10 mouse cellular contexts compared by ENCODE assay signal in the genomic region with DNA sequence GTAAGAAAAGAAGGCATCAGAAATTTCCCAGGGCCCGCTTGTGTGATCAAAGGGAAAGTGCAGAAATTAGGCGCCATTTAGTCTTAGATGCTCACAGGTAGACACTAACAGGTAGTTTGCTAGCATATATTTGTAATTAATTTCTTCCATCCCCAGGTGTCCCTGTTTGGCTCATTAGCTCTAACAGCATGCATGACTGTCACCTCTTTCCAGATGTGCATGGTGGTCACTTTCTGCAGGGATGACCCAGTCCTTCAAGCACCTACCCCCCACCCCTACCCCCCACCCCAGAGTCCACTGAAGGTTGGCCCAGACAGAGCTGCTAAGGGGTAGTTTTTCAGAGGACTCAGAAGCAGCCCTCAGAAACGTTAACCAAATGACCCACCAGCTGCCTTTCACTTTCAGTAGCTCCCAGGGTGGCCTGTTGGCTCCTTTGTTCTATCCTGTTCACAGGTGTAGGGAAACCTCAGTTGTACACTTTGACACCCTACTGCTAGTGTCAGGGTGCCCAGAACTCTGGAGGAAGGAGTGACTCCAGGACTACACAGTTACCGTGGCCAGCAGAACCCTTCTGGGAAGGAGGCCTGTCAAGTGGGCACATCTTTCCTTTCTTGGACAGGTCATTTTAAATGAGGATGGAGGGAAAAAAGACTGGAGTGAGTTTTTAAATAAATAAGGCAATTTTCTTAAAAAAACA. TPM values are rescaled to one million over a fixed set of nuclear protein-coding genes. Genes with fewer than 3 reads are reported as not detected.
A peak's percentile ranks its signal among the peaks of the same experiment; 100 is the strongest.
DNase-seq lines count a peak whose midpoint lies in the region; ATAC-seq and TF ChIP-seq lines count a peak whose summit lies in the region.
"Had no signal": no experiment of that assay in that cellular context is flagged by ENCODE, and none has a peak within 500 bp of the region (broad histone marks: within the 10 kb centered on the region; RNA-seq: fewer than 3 reads in every experiment).

No protein-coding gene starts in this region.

- H3K4me3 ChIP-seq in gastrocnemius, adult 2 months: peak overlapping the region; percentile 63
- no peak overlapping the region; the same call in 1 of the 2 replicates for H3K4me3 ChIP-seq in neural tube, embryonic 11.5 days (ENCODE audit: low read depth, low read length)
- H3K4me3 ChIP-seq in liver, embryonic 14.5 days (ENCODE audit: insufficient read depth in 1 of 2, low read depth in 2 of 2, low read length in 2 of 2): no peak overlapping the region
- H3K4me3 ChIP-seq in thymus, adult 2 months (ENCODE audit: control insufficient read depth, insufficient read depth, low read length): no peak overlapping the region

- H3K27me3 ChIP-seq in neural tube, embryonic 11.5 days (ENCODE audit: control insufficient read depth, insufficient read depth, low read length): peaks cover 5% of the 10 kb centered on the region; the same call in 1 of the 2 replicates
- H3K27me3 ChIP-seq in liver, embryonic 14.5 days (ENCODE audit: control insufficient read depth, insufficient read depth, low read length): no peaks in the 10 kb centered on the region
- H3K27me3 ChIP-seq in thymus, adult 2 months (ENCODE audit: control insufficient read depth, insufficient read depth, low read length): no peaks in the 10 kb centered on the region; the same call in 1 of the 2 replicates

- intact Hi-C loops in gastrocnemius, adult 2 months (cut with DNase I): no loop called here

- H3K27ac ChIP-seq in gastrocnemius, adult 2 months: no peak overlapping the region
- H3K27ac ChIP-seq in neural tube, embryonic 11.5 days (ENCODE audit: low read depth, low read length): no peak overlapping the region
- no peak overlapping the region for H3K27ac ChIP-seq in liver, embryonic 14.5 days
- H3K27ac ChIP-seq in thymus, adult 2 months (ENCODE audit: control insufficient read depth, insufficient read depth, low read length): no peak overlapping the region

- no peaks in the 10 kb centered on the region for H3K9me3 ChIP-seq in neural tube, embryonic 11.5 days (ENCODE audit: control insufficient read depth, low read length)
- H3K9me3 ChIP-seq in liver, embryonic 14.5 days (ENCODE audit: control insufficient read depth, low read length): no peaks in the 10 kb centered on the region

- DNase-seq in gastrocnemius, adult 2 months: no peak
- DNase-seq in gastrocnemius, postnatal 25 days: no peak
- no peak for DNase-seq in neural tube, embryonic 11.5 days (ENCODE audit: low spot score)
- no peak for DNase-seq in neural tube, embryonic 10.5 days (ENCODE audit: extremely low spot score, low spot score)
- DNase-seq in liver, embryonic 14.5 days (ENCODE audit: low read depth in 3 of 3, low spot score in 3 of 3): no peak
- no peak for DNase-seq in thymus, adult 2 months
- no peak for DNase-seq in testis, postnatal 10 days (ENCODE audit: low spot score)
- DNase-seq in right cerebral cortex, postnatal 4 days: no peak
- DNase-seq: cerebellum, adult 2 months; thymus, adult 18-20 months had no signal

- ATAC-seq in neural tube, embryonic 11.5 days (ENCODE audit: insufficient read depth, low FRiP score, low TSS enrichment): peak; percentile 40; the same call in 1 of the 2 replicates
- no peak for ATAC-seq in liver, embryonic 14.5 days (ENCODE audit: insufficient read depth)

- no peak for TF ChIP-seq EP300 in liver, embryonic 14.5 days (IDR thresholded peaks at IDR 0.05; ENCODE audit: low read depth)

- H3K4me2 ChIP-seq in neural tube, embryonic 11.5 days (ENCODE audit: low read depth): peak overlapping the region; percentile 56
- H3K4me2 ChIP-seq in liver, embryonic 14.5 days (ENCODE audit: low read depth): peak overlapping the region; percentile 48; the same call in 1 of the 2 replicates

- WGBS in neural tube, embryonic 11.5 days: 18% methylated on average over 4 of the region's 4 CpGs
- WGBS in liver, embryonic 14.5 days (ENCODE audit: insufficient replicate concordance): 38% methylated on average over 4 of the region's 4 CpGs
- WGBS in thymus, adult 2 months: 54% methylated on average over 4 of the region's 4 CpGs

- H3K4me1 ChIP-seq in neural tube, embryonic 11.5 days (ENCODE audit: control insufficient read depth, insufficient read depth, low read length): 0 out of 2 replicates have a peak, but pooled peaks cover 4% of the 10 kb centered on the region
- no peaks in the 10 kb centered on the region; a peak in 2 of 4 replicates for H3K4me1 ChIP-seq in liver, embryonic 14.5 days (replicated peaks; ENCODE audit: control insufficient read depth in 2 of 2, insufficient read depth in 2 of 2, low read length in 1 of 2)
- no peaks in the 10 kb centered on the region for H3K4me1 ChIP-seq in thymus, adult 2 months (replicated peaks; ENCODE audit: control insufficient read depth, insufficient read depth, low read length)

- no peak overlapping the region for H3K9ac ChIP-seq in neural tube, embryonic 11.5 days (ENCODE audit: low read length)
- H3K9ac ChIP-seq in liver, embryonic 14.5 days (replicated peaks): no peak overlapping the region

- TF ChIP-seq CTCF in gastrocnemius, adult 2 months (IDR thresholded peaks at IDR 0.05): no peak
- TF ChIP-seq CTCF in liver, embryonic 14.5 days (IDR thresholded peaks at IDR 0.05; ENCODE audit: low read depth): no peak
- TF ChIP-seq CTCF in thymus, adult 2 months (IDR thresholded peaks at IDR 0.05; ENCODE audit: borderline replicate concordance, control insufficient read depth, extremely low read depth, insufficient read depth, low read length, poor library complexity): no peak

- TF ChIP-seq POLR2A in thymus, adult 2 months (IDR thresholded peaks at IDR 0.05; ENCODE audit: control insufficient read depth, extremely low read depth, insufficient read depth, low read length, poor library complexity): no peak

- no peaks in the 10 kb centered on the region for H3K36me3 ChIP-seq in neural tube, embryonic 11.5 days (ENCODE audit: control insufficient read depth, insufficient read depth, low read length)
- no peaks in the 10 kb centered on the region for H3K36me3 ChIP-seq in liver, embryonic 14.5 days (replicated peaks; ENCODE audit: control insufficient read depth, insufficient read depth, low read depth)
- H3K36me3 ChIP-seq in thymus, adult 2 months (ENCODE audit: control insufficient read depth, insufficient read depth, low read length): no peaks in the 10 kb centered on the region

RNA-seq across cellular contexts. Expression of a gene that starts 43.2 kb away (rescaled TPM):
- total RNA-seq in gastrocnemius, adult 2 months (2021): 1 to 10 TPM; 6.5 to 7.4 TPM
- total RNA-seq in gastrocnemius, postnatal 25 days (2021): 1 to 10 TPM; 5.5 to 5.9 TPM
- 43.0 and 43.2 TPM in 2 replicates for polyA plus RNA-seq in neural tube, embryonic 11.5 days (2014; fragmentation: Nextera tagmentation; extraction: Ambion mirVana)
- polyA plus RNA-seq in liver, embryonic 14.5 days (2012; rRNA removed): 5.2 and 6.9 TPM in 2 replicates
- 7.5 and 7.8 TPM in 2 replicates for polyA plus RNA-seq in liver, embryonic 14.5 days (2014; fragmentation: Nextera tagmentation; extraction: Ambion mirVana)
- 18.0 and 18.4 TPM in 2 replicates for polyA plus RNA-seq in thymus, adult 2 months (2012; rRNA removed)
